Mouse (Mus musculus) kidney, embryonic 14.5 days (tissue): ENCODE measurements at regions not wholly inside any gene's neighbourhood (a gene's known extent, or its start where the extent isn't known, plus 50 kb on each side); places are given as distances from the start of the nearest gene placed in this dataset.

ENCODE experiments used
- ATAC-seq: fragments of 200-750 bp; cut with Nextera tagmentation; 2 replicates; pipeline ENCODE4 v1.8.0; 2017; ENCODE audit warnings: moderate number of reproducible peaks, mild to moderate bottlenecking, moderate TSS enrichment, moderate library complexity; ENCODE audit not compliant: low FRiP score, low TSS enrichment
- H3K27ac ChIP-seq: fragments of 300-500 bp; sonication (generic); 2 replicates; pipeline ENCODE4 v1.5.1; 2014; ENCODE audit warnings: low read depth, mild to moderate bottlenecking, low read length, moderate library complexity, mixed read lengths
- H3K27me3 ChIP-seq: fragments of 300-500 bp; sonication (generic); 2 replicates; pipeline ENCODE4 v1.6.1; 2014; ENCODE audit warnings: mild to moderate bottlenecking, low read length; ENCODE audit not compliant: control insufficient read depth, insufficient read depth
- H3K36me3 ChIP-seq: fragments of 300-500 bp; sonication (generic); 2 replicates; pipeline ENCODE4 v1.6.1; 2014; ENCODE audit warnings: low read length, mixed read lengths; ENCODE audit not compliant: control insufficient read depth, insufficient read depth
- H3K4me1 ChIP-seq: fragments of 300-500 bp; sonication (generic); 2 replicates; pipeline ENCODE4 v1.6.1; 2014; ENCODE audit warnings: low read length, mixed read lengths; ENCODE audit not compliant: control insufficient read depth, insufficient read depth
- H3K4me2 ChIP-seq: fragments of 300-500 bp; sonication (generic); replicated peaks from 2 replicates; pipeline ENCODE4 v1.6.1; 2014; ENCODE audit warnings: low read depth, mild to moderate bottlenecking, low read length
- H3K4me3 ChIP-seq: fragments of 300-500 bp; sonication (generic); 2 replicates; pipeline ENCODE4 v1.5.1; 2014; ENCODE audit warnings: mild to moderate bottlenecking, low read length
- H3K9ac ChIP-seq: fragments of 300-500 bp; sonication (generic); 2 replicates; pipeline ENCODE4 v1.6.1; 2014; ENCODE audit warnings: low read depth, mild to moderate bottlenecking, low read length, moderate library complexity
- H3K9me3 ChIP-seq: fragments of 300-500 bp; sonication (generic); 2 replicates; pipeline ENCODE4 v1.6.1; 2016; ENCODE audit warnings: low read length; ENCODE audit not compliant: control insufficient read depth
- WGBS: fragments of 180-500 bp; shearing (Covaris S2); extraction: QIAGEN DNeasy Blood & Tissue Kit; methylation state at CpG from one replicate; pipeline ENCODE4 v1.1.7; 2014; 5-methylcytosine and 5-hydroxymethylcytosine counted together

GRCm38 (mm10) chr2:123806370-123806769 is 283.4 kb upstream of the Sema6d start:
- H3K9me3 ChIP-seq = no peaks in the 10 kb centered on the region
- H3K4me1 ChIP-seq = no peaks in the 10 kb centered on the region
- ATAC-seq = no peak
- H3K4me2 ChIP-seq = no peak overlapping the region
- no peak overlapping the region for H3K4me3 ChIP-seq
- no peaks in the 10 kb centered on the region for H3K36me3 ChIP-seq
- H3K27me3 ChIP-seq = no peaks in the 10 kb centered on the region
- no peak overlapping the region for H3K9ac ChIP-seq
- no peak overlapping the region for H3K27ac ChIP-seq
- 78% methylated on average over 2 of the region's 2 CpGs for WGBS

- Histone ChIP-seq H3K4me2 (no peak overlapping the region), H3K27ac (no peak overlapping the region), H3K9me3 (no peaks in the 10 kb centered on the region), H3K4me3 (no peak overlapping the region), H3K4me1 (no peaks in the 10 kb centered on the region), H3K9ac (no peak overlapping the region), H3K27me3 (no peaks in the 10 kb centered on the region), H3K36me3 (no peaks in the 10 kb centered on the region)
- 71% methylated on average over 15 of the region's 15 CpGs for WGBS
- no peak for ATAC-seq
Measured at GRCm38 (mm10) chr2:123813182-123813949, 276.4 kb upstream of the Sema6d start.

- Histone ChIP-seq H3K4me3 (no peak overlapping the region), H3K4me2 (no peak overlapping the region), H3K27ac (no peak overlapping the region), H3K9me3 (no peaks in the 10 kb centered on the region), H3K4me1 (no peaks in the 10 kb centered on the region), H3K9ac (no peak overlapping the region), H3K27me3 (no peaks in the 10 kb centered on the region), H3K36me3 (no peaks in the 10 kb centered on the region)
- WGBS = 67% methylated on average over 3 of the region's 3 CpGs
- no peak for ATAC-seq
Measured at GRCm38 (mm10) chr2:123813950-123814337, 275.8 kb upstream of the Sema6d start.

GRCm38 (mm10) chr2:123816627-123817026 is 273.1 kb upstream of the Sema6d start:
- no peak for ATAC-seq
- Histone ChIP-seq H3K4me3 (no peak overlapping the region), H3K9ac (no peak overlapping the region), H3K27ac (no peak overlapping the region), H3K36me3 (no peaks in the 10 kb centered on the region), H3K9me3 (no peaks in the 10 kb centered on the region), H3K4me2 (no peak overlapping the region), H3K4me1 (no peaks in the 10 kb centered on the region), H3K27me3 (no peaks in the 10 kb centered on the region)
- 91% methylated on average over 2 of the region's 2 CpGs for WGBS

- Histone ChIP-seq H3K9ac (no peak overlapping the region), H3K4me1 (no peaks in the 10 kb centered on the region), H3K27ac (no peak overlapping the region), H3K4me3 (no peak overlapping the region), H3K36me3 (no peaks in the 10 kb centered on the region), H3K27me3 (no peaks in the 10 kb centered on the region), H3K4me2 (no peak overlapping the region), H3K9me3 (no peaks in the 10 kb centered on the region)
- no peak for ATAC-seq
- 62% methylated on average over 1 of the region's 1 CpGs for WGBS
Measured at GRCm38 (mm10) chr2:123833540-123834136, 256.1 kb upstream of the Sema6d start.
